Mouse (Mus musculus): ENCODE measurements at regions not wholly inside any gene's neighbourhood (a gene's known extent, or its start where the extent isn't known, plus 50 kb on each side); places are given as distances from the start of the nearest gene placed in this dataset.

GRCm38 (mm10) chr9:46440226-46440625, 120.4 kb upstream of the 4931429L15Rik start:
- TF ChIP-seq POLR2A (IDR thresholded peaks at IDR 0.05; ENCODE audit: insufficient read length, low read depth): no peak
- TF ChIP-seq USF1 (IDR thresholded peaks at IDR 0.05; ENCODE audit: low read depth): no peak
- TF ChIP-seq E2F4 (IDR thresholded peaks at IDR 0.05; ENCODE audit: insufficient read depth): no peak
- no peak for TF ChIP-seq MAX (IDR thresholded peaks at IDR 0.05; ENCODE audit: low read depth)
- TF ChIP-seq SRF (IDR thresholded peaks at IDR 0.05; ENCODE audit: control insufficient read depth, insufficient read length, low read depth): no peak
